Mouse (Mus musculus): ENCODE data around the gene Hnf1b.

Hnf1b gene

GRCm38 (mm10) chr11:83849529-83850335 is at the start of gene Hnf1b:
TSS of gene Hnf1b (plus strand) at chr11:83850063.
- no peak for DNase-seq (ENCODE audit: low spot score in 2 of 2)

GRCm38 (mm10) chr11:83802166-83802565 is 47.7 kb upstream of the Hnf1b start:
- DNase-seq (ENCODE audit: low spot score in 2 of 2) = peak in 1 of 2 experiments; percentile 23

- DNase-seq (ENCODE audit: low spot score in 2 of 2) = no peak
These were observed 47.3 kb upstream of the Hnf1b start for GRCm38 (mm10) chr11:83802581-83802980.

- DNase-seq (ENCODE audit: low spot score in 2 of 2) = no peak
These were observed 39.4 kb upstream of the Hnf1b start for GRCm38 (mm10) chr11:83810441-83810840.

GRCm38 (mm10) chr11:83815191-83815590 is 34.7 kb upstream of the Hnf1b start:
- no peak for DNase-seq (ENCODE audit: low spot score in 2 of 2)

- peak in 1 of 2 experiments; percentile 53 for DNase-seq (ENCODE audit: low spot score in 2 of 2)
These were observed 34.2 kb upstream of the Hnf1b start for GRCm38 (mm10) chr11:83815628-83816027.

- no peak for DNase-seq (ENCODE audit: low spot score in 2 of 2)
These were observed 32.8 kb upstream of the Hnf1b start for GRCm38 (mm10) chr11:83817048-83817447.

GRCm38 (mm10) chr11:83817994-83818393 is 31.9 kb upstream of the Hnf1b start:
- DNase-seq (ENCODE audit: low spot score in 2 of 2) = no peak

GRCm38 (mm10) chr11:83818591-83819127 is 31.2 kb upstream of the Hnf1b start:
- no peak for DNase-seq (ENCODE audit: low spot score in 2 of 2)

- no peak for DNase-seq (ENCODE audit: low spot score in 2 of 2)
These were observed 29.9 kb upstream of the Hnf1b start for GRCm38 (mm10) chr11:83819806-83820483.

- DNase-seq (ENCODE audit: low spot score in 2 of 2) = no peak
These were observed 23.7 kb upstream of the Hnf1b start for GRCm38 (mm10) chr11:83826142-83826541.

- DNase-seq (ENCODE audit: low spot score in 2 of 2) = no peak
These were observed 21.2 kb upstream of the Hnf1b start for GRCm38 (mm10) chr11:83828553-83829142.

GRCm38 (mm10) chr11:83832389-83832788 is 17.5 kb upstream of the Hnf1b start:
- no peak for DNase-seq (ENCODE audit: low spot score in 2 of 2)

- no peak for DNase-seq (ENCODE audit: low spot score in 2 of 2)
These were observed 16.3 kb upstream of the Hnf1b start for GRCm38 (mm10) chr11:83833517-83833916.

GRCm38 (mm10) chr11:83833959-83834496 is 15.8 kb upstream of the Hnf1b start:
- no peak for DNase-seq (ENCODE audit: low spot score in 2 of 2)

GRCm38 (mm10) chr11:83839451-83839850 is 10.4 kb upstream of the Hnf1b start:
- DNase-seq (ENCODE audit: low spot score in 2 of 2) = no peak

- DNase-seq (ENCODE audit: low spot score in 2 of 2) = no peak
These were observed 6.3 kb upstream of the Hnf1b start for GRCm38 (mm10) chr11:83843534-83843933.

- no peak for DNase-seq (ENCODE audit: low spot score in 2 of 2)
These were observed 866 bp downstream of the Hnf1b start for GRCm38 (mm10) chr11:83850586-83851272.

GRCm38 (mm10) chr11:83851273-83852015 is 1.6 kb downstream of the Hnf1b start:
- no peak for DNase-seq (ENCODE audit: low spot score in 2 of 2)

GRCm38 (mm10) chr11:83852016-83852355 is 2.1 kb downstream of the Hnf1b start:
- DNase-seq (ENCODE audit: low spot score in 2 of 2) = no peak

Measured in cerebellum, postnatal 4 days (tissue).